Mouse (Mus musculus) thymus, adult 18-20 months (tissue): Measurements from ENCODE around the gene Ankrd60.

Experiments
- DNase-seq, 2 experiments: peaks; one replicate each; pipeline ENCODE4 v3.0.0; 2022; ENCODE audit warnings: mixed read lengths in 2 of 2

Gene Ankrd60

GRCm38 (mm10) chr2:173583455-173583854, 5.3 kb upstream of the Ankrd60 start:
- DNase-seq = no peak

DNA sequence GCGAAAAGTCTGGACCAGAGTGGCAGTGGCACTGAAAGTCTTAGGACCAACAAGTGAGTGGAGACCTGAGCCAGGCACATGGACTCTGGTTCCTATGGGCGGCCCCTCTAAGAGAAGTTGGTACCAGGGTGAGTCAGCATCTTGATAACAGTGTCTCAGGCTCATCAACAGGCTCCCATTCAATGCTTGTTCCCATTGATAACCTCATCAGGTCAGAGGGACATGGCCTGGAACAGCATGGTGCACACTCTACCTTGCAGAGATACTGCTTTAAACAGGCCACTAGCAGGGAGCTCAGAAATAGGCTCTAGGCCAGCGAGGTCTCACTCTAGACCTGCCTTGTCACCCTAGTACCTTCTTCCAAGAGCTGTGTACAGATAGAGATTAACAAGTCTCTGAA, 4.7 kb upstream of the Ankrd60 start:
- DNase-seq = no peak

- DNase-seq = no peak
These were observed 2.9 kb upstream of the Ankrd60 start for GRCm38 (mm10) chr2:173581096-173581495.

- DNase-seq = peak in 1 of 2 experiments; percentile 26
These were observed 430 bp upstream of the Ankrd60 start for GRCm38 (mm10) chr2:173578595-173578994.

GRCm38 (mm10) chr2:173564179-173564578, 14.0 kb downstream of the Ankrd60 start:
- no peak for DNase-seq

GRCm38 (mm10) chr2:173563336-173563735, 14.8 kb downstream of the Ankrd60 start:
- no peak for DNase-seq

DNA sequence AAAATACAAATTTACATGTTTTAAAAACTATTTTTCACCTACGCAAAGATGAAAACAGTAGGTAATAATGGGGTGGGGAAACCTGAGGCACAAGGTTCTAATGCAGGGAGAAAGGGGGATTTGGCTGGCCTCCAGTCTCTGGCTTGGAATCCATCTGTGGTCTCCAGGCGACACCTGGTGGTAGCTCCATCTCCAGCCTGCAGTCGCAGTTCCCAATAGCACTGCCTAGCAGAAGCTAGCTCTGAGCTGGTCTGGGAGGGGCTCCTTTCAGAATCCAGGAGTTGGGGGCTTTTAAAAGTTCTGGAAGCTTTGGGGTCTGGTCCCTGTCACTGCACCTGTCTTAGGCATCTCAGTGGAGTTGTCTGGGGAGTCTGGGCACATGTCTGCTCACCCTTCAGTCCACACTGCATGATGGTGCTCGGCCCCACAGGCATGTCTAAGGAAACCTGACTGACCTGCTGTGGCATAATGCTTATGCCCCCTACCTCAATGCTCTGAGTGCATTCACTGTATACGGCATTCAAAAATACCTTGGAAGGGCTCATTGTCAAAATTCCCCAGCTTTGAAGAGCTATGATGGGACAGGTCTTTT, 16.2 kb downstream of the Ankrd60 start:
- peak; percentile 31 to 33 for DNase-seq

- no peak for DNase-seq
These were observed 19.3 kb downstream of the Ankrd60 start for GRCm38 (mm10) chr2:173558754-173559396.

GRCm38 (mm10) chr2:173553863-173554262, 24.3 kb downstream of the Ankrd60 start:
- no peak for DNase-seq

DNA sequence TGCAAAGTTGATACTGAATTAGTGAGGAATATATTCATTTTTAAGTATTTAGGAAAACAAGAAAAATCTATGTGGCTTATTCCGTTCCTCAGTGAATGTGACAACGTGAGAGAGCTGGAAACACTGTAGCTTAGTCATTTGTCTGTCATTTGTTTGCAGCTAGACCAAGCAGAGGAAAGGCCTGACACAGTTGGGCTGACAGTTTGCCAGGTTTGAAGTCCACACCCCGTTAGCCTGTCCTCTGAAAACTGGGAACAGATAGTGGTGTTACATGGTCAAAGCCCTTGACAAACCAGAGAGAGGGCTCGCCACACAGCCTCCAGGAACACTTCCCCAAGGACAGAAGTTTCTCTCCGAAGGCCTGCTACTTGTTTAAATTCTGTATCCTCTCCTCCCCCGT, 27.5 kb downstream of the Ankrd60 start:
- DNase-seq = no peak

DNA sequence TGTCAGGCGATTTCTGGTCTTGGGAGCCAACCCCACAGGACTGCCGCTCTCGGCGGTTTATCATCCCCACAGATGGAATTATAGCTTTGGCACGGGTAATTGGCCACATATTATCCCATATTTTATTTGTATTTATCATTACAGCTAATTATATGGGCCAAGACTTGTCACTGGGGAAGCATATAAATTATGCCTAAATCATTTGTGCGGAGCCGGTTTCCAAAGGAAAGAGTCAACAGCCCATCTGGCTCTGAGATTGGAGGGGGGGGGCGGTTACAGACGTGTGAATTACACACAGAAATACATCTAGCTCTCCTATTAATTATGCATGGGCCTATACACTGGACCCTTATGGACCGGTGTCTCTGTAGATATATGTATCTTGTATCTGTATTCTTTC, 28.9 kb downstream of the Ankrd60 start:
- no peak for DNase-seq

DNA sequence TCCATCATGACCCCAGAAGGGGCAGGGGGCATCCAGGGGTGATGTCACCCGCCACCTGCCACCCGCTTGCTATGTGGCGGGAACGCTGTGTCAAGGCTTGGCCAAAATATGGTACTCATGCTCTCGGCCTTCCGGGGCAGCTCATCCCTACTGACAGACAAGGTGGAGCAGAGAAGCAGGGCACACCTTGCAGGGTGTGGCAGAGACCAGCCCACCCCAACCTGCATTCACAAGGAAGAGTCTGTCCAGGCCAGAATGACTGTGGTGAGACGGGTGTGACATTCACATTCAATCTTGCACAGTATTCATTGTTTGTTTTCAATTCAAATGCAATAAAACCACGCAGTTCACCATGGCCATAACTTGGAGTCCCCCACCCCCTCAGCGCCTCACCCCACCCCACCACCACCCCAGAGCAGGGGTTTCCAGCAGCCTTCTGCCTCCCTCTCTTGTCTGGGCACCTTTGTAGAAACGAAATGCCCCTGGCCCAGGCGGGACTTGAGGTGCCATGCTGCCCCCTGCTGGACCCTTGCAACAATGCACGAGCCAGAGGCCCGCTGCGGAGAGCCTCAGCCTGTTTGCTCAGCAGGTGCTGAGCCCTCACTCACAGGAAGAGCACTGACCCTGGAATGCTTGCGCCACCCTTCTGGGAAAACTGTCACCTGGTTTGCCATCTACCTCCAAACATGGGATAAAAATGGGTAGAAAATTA, 32.0 kb downstream of the Ankrd60 start:
- peak; percentile 56 to 69 for DNase-seq

- DNase-seq = no peak
These were observed 35.4 kb downstream of the Ankrd60 start for GRCm38 (mm10) chr2:173542716-173543115.

DNA sequence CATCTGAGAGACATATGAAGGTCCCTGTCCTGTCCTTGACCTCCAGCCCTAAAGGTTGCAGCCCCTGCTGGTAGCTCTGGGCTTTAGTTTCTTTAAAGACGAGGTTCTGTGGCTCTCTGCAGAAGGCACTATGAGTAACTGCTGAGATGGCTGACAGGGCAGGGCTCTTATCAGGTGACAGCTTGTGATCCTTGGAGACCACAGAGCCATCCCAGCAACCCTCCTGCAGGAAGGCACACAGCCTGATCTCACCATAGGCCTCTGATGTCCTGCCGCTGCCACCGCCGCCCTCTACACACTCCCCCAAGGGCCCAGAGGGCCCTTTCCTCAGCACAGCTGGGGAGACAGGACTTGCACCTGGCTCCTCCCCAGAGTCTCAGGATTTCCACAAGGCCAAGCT, 36.4 kb downstream of the Ankrd60 start:
- DNase-seq = no peak

DNA sequence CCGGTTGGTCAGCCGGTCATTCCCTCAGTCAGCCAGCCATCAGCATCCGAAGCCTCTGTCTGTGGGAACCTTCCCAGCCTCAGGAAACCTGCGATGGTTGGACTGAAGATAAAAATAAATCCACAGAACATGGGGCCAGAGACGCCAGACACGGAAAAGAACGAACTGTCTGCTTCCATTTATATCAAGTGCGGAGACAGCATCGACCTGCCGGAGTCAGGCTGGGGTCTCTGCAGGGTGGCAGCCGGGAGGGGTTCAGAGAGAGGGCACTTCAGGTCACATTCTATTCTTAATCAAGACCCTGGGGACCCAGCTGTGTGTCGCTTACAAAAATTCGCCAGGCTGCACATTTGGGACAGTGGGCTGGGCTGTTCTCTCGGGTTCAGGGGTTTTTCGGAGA, 38.4 kb downstream of the Ankrd60 start:
- no peak for DNase-seq

DNA sequence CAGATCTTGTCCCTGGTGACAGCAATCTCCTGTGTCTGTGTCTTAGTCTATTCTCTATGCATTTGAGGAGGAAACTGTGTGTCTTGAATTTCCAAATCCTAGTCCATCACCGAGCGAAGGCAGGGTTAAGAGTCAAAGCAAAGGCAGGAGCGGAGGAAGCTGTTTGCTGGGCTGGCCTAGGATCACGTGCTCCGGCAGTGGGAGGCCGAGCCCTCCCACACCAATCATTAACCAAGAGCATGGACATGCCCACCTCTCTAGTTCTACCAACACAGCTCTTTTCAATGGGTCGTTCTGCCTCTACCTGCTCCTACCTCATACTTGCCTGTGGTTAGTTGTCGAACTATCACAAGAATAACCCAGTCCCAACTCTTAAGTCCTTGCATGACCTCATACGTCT, 42.3 kb downstream of the Ankrd60 start:
- no peak for DNase-seq

GRCm38 (mm10) chr2:173535390-173535789, 42.8 kb downstream of the Ankrd60 start:
- DNase-seq = no peak

DNA sequence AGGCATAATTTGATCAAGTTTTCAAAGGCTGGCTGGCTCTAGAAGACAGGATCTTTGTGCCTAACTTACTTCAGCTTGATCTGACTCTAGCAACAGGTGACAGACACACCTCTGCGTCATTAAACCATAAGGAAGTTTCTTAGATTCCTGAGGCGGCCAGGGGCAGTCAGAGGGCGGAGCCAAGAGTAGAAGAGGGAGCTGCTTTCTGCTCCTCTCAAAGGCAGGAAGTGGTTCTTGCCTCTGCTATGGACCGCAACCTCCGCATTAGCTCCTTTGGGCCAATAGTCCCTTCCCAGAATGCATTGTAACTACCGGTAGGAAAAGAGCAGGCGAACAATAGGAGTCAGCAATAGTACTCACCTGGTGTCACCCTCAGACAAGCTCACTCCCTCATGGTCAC, 43.6 kb downstream of the Ankrd60 start:
- DNase-seq = peak in 1 of 2 experiments; percentile 48

DNA sequence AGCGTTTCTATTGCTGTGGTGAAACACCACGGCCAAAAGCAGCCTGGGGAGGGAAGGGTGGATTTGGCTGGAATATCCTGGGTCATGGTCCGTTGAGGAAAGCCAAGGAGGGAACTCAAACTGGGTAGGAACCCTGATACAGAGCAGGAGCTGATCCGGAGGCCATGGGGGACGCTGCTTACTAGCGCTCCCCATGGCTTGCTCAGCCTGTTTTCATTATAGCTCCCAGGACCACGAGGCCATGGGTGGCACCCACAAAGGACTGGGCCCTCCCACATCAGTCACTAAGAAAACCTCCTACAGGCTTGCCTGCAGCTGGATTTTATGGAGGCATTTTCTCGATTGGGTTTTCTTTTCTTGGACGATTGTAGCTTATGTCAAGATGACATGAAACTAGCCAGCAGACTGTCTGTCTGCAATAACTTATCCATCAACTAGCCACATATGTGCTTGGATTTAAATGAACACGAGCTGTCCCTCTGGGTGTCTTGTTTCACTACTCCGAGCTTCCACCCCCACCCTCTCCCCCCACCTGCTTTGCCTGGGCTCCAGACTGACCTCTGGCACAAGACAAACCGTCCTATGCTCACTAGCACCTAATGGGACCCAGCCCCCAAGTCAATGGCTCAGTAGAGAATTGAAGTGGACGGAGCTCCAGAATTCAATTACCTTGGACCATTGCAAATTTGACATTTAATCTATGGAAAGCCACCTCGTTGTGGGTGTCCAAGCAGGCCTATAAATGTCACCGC, 45.3 kb downstream of the Ankrd60 start:
- DNase-seq = no peak

DNA sequence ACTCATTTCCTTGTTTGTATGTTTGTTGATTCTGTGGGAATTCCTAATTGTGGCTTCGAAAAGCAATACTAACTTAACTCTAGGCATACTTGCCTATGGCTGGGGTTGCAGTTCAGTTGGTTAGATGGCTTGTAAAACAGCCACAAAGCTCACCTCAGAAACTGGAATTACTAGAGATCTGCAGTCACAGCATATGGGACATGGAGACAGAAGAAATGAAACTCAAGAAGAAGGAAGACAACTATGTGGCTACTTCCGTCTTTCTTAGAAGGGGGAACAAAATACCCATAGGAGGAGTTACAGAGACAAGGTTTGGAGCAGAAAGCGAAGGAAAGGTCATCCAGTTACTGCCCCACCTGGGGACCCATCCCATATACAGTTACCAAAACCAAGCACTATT, 49.7 kb downstream of the Ankrd60 start:
- DNase-seq = no peak

GRCm38 (mm10) chr2:173522376-173522775, 55.8 kb downstream of the Ankrd60 start, which contains the start of gene 1700021F07Rik:
1700021F07Rik (plus strand) TSS chr2:173522586.
- DNase-seq = no peak
